Mouse (Mus musculus) brain, embryonic 14.5 days (tissue): ENCODE measurements around the gene Adamts8.

Experiments
- CTCF ChIP-seq: fragments of 200-500 bp; IDR thresholded peaks from 2 replicates; pipeline ENCODE4 v1.5.1; 2012; ENCODE audit warnings: inconsistent platforms, mild to moderate bottlenecking, moderate library complexity, borderline replicate concordance; ENCODE audit not compliant: insufficient read depth, insufficient read length; ENCODE audit errors: extremely low read depth
- POLR2A ChIP-seq: fragments of 200-500 bp; IDR thresholded peaks from 2 replicates; pipeline ENCODE4 v1.6.1; 2012; ENCODE audit warnings: mild to moderate bottlenecking, inconsistent platforms, borderline replicate concordance; ENCODE audit not compliant: poor library complexity, insufficient read depth, insufficient read length, severe bottlenecking; ENCODE audit errors: extremely low read depth

- TF ChIP-seq CTCF (no peak), POLR2A (no peak)
Observed at GRCm38 (mm10) chr9:30910491-30910890, 31.9 kb upstream of the Adamts8 start.
